Mouse (Mus musculus): ENCODE measurements around the gene Mbd4. TPM values are rescaled to one million over a fixed set of nuclear protein-coding genes. Genes with fewer than 3 reads are reported as not detected.

Gene Mbd4
- 35.3 and 37.8 TPM in 2 replicates for polyA plus RNA-seq (2016; fragmentation: Nextera tagmentation; extraction: Ambion mirVana)

DNA sequence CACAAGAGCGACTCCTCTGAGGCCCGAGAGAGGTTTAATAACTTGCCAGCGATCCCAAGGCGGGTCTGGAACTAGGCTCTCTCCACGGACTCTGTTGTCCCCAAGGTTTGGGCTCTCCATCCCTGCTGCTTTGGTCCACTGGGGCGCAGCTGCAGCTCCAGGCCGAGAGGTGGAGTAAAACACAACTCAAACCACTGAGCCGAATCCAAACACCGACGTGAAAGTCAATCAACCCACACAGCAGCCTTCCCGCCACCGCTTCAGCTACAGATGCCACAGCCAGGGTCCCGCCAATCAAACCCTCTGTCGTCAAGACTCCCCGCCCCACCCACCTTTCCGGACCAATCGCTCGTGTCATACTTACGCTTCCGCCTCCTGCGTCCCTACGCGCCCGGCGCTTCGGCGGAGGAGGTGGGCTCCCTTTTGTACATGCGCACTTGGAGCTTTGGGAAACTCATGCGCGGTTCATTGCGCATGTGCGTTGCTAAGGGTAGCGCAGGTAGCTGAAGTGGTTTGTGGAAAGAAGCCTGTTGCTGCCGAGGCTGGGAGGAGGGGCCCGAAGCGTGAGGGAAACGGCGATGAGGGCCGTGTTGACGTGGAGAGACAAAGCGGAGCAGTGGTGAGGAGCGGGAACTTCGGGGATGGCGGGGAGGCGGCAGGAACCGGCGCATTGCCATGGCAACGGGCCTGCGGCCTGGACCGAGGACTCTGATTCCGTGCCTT, at the start of gene Mbd4, which contains the start of gene Ift122:
Gene Mbd4 (minus strand): TSS at position 281 of the 723 bp plus-strand sequence.
Gene Ift122 (plus strand): TSS at position 380 of the 723 bp plus-strand sequence.
- Histone ChIP-seq H3K27me3 (ENCODE audit: low read depth, poor library complexity, severe bottlenecking) (no peaks in the 10 kb centered on the region), H3K36me3 (peaks cover 25% of the 10 kb centered on the region), H3K4me3 (peak within 1 kb of the TSS; percentile 77), H3K9me3 (replicated peaks) (no peaks in the 10 kb centered on the region), H3K4me1 (peaks cover 25% of the 10 kb centered on the region), H3K27ac (peak within 1 kb of the TSS; percentile 90)
- under 1% methylated on average over 51 of the region's 51 CpGs for WGBS
- peak; percentile 95 for DNase-seq (ENCODE audit: low spot score)

- Histone ChIP-seq H3K9me3 (replicated peaks) (no peaks in the 10 kb centered on the region), H3K4me3 (no peak overlapping the region), H3K27me3 (ENCODE audit: low read depth, poor library complexity, severe bottlenecking) (no peaks in the 10 kb centered on the region), H3K4me1 (peaks cover 22% of the 10 kb centered on the region), H3K36me3 (peaks cover 70% of the 10 kb centered on the region), H3K27ac (no peak overlapping the region)
- DNase-seq (ENCODE audit: low spot score): no peak
- WGBS: 92% methylated on average over 3 of the region's 3 CpGs
These were observed 49.4 kb upstream of the Mbd4 start for GRCm38 (mm10) chr6:115902545-115902944.

DNA sequence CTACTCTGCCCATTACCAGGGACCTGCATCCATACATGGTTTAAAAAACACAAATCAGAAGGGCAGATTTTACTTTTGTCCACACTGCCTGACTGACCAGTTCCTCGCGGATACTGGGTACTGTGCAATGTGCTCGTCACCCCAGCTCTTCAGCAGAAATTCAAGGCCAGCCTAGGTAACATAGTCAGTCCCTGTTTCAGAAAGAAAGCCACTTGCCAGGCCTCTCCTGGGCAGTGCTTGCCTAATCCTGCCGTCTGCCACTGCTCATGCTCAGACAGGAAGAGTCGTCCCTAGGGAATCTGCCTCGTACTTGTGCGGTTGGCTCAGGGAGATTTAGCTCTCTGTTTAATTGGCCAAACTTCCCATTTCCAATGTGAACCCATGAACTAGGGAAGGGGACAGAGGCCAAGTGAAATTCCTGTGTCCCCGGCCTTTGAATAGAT, 48.3 kb upstream of the Mbd4 start:
- 84% methylated on average over 8 of the region's 8 CpGs for WGBS
- Histone ChIP-seq H3K27me3 (ENCODE audit: low read depth, poor library complexity, severe bottlenecking) (no peaks in the 10 kb centered on the region), H3K4me3 (no peak overlapping the region), H3K27ac (no peak overlapping the region), H3K9me3 (replicated peaks) (no peaks in the 10 kb centered on the region), H3K4me1 (peaks cover 28% of the 10 kb centered on the region), H3K36me3 (peaks cover 60% of the 10 kb centered on the region)
- no peak for DNase-seq (ENCODE audit: low spot score)

DNA sequence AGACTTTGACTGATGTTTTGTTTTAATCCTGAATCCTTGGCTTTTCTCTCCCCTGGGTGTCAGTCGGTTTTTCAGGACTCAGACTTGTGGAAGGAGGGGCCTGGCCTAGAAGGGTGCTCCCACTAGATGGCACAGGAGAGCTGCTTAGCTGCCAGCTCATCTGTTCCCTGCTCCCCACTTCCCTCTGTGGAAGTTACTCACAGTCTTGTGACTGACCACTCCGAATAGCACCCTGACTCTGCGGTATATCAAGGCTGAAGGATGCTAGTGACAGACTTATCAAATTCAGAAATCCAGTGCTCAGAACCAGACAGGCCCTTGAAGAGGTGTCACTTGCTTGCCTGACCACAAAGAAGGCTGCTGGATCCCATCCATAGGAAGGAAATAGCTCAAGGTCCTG, 47.9 kb upstream of the Mbd4 start:
- Histone ChIP-seq H3K27me3 (ENCODE audit: low read depth, poor library complexity, severe bottlenecking) (no peaks in the 10 kb centered on the region), H3K4me3 (no peak overlapping the region), H3K36me3 (peaks cover 56% of the 10 kb centered on the region), H3K27ac (no peak overlapping the region), H3K9me3 (replicated peaks) (no peaks in the 10 kb centered on the region), H3K4me1 (peaks cover 28% of the 10 kb centered on the region)
- 25% methylated on average over 3 of the region's 3 CpGs for WGBS
- DNase-seq (ENCODE audit: low spot score): peak; percentile 54

DNA sequence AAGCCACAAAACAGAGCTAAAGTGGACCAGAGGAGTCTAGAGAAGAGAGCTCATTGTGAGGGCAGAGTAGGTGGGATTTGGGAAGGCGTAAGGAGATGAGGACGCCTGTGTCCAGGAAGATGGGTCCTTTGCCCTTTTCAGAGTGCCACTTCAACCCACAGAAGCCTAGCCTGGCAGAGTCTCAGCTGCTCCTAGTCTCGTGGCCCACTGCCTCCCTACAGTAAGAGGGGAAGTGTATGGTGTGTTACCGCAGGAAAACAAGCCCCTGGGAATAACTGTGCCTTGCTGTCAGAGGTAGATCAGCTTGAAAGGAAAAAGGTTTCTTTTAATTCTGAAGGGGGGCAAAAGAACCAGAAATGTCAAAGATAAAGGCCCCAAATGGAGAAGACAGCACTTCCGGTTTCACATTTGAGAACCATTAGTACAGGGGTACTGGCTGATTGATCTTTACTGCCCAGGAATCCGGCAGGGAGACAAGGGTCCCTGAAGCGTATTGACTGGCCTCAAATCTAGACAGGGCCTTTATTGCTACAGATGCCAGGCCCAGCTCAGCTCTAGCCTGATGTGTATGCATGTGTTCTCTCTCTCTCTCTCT, 44.9 kb upstream of the Mbd4 start:
- H3K36me3 ChIP-seq: peaks cover 44% of the 10 kb centered on the region
- H3K4me3 ChIP-seq: no peak overlapping the region
- no peaks in the 10 kb centered on the region for H3K9me3 ChIP-seq (replicated peaks)
- peaks cover 28% of the 10 kb centered on the region for H3K4me1 ChIP-seq
- H3K27ac ChIP-seq: peak overlapping the region; percentile 46
- WGBS: 63% methylated on average over 7 of the region's 7 CpGs
- no peaks in the 10 kb centered on the region for H3K27me3 ChIP-seq (ENCODE audit: low read depth, poor library complexity, severe bottlenecking)
- DNase-seq (ENCODE audit: low spot score): no peak

- Histone ChIP-seq H3K9me3 (replicated peaks) (no peaks in the 10 kb centered on the region), H3K36me3 (peaks cover 44% of the 10 kb centered on the region), H3K27ac (no peak overlapping the region), H3K27me3 (ENCODE audit: low read depth, poor library complexity, severe bottlenecking) (no peaks in the 10 kb centered on the region), H3K4me1 (peaks cover 28% of the 10 kb centered on the region), H3K4me3 (no peak overlapping the region)
- no peak for DNase-seq (ENCODE audit: low spot score)
- WGBS: 80% methylated on average over 4 of the region's 4 CpGs
These were observed 43.9 kb upstream of the Mbd4 start for GRCm38 (mm10) chr6:115897117-115897516.

GRCm38 (mm10) chr6:115896346-115896745, 43.2 kb upstream of the Mbd4 start:
- 90% methylated on average over 1 of the region's 1 CpGs for WGBS
- H3K27me3 ChIP-seq (ENCODE audit: low read depth, poor library complexity, severe bottlenecking): no peaks in the 10 kb centered on the region
- H3K9me3 ChIP-seq (replicated peaks): no peaks in the 10 kb centered on the region
- H3K4me3 ChIP-seq: no peak overlapping the region
- H3K4me1 ChIP-seq: peaks cover 23% of the 10 kb centered on the region
- H3K36me3 ChIP-seq: peaks cover 42% of the 10 kb centered on the region
- no peak for DNase-seq (ENCODE audit: low spot score)
- H3K27ac ChIP-seq: no peak overlapping the region

DNA sequence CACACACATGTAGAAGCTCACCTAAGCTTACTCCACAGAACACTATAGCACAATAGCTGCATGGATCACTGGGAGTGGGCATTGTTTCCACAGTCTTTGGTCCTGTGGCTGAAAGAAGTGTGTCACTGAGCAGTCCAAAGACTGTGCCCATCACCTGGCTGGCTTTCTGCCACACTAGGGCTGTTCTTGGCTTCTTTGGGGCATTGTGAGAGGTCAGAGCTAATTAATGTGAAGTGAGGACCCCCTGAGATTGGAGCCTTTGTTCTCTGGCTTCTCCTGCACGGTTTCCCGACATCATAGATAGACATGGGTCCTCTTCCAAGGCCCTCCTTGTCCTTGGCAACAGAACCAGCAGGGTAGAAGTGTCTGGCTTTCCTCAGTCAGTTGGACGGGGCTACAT, 39.2 kb upstream of the Mbd4 start:
- Histone ChIP-seq H3K4me1 (peaks cover 4% of the 10 kb centered on the region), H3K27me3 (ENCODE audit: low read depth, poor library complexity, severe bottlenecking) (no peaks in the 10 kb centered on the region), H3K4me3 (no peak overlapping the region), H3K27ac (no peak overlapping the region), H3K36me3 (peaks cover 57% of the 10 kb centered on the region), H3K9me3 (replicated peaks) (no peaks in the 10 kb centered on the region)
- no peak for DNase-seq (ENCODE audit: low spot score)
- 75% methylated on average over 3 of the region's 3 CpGs for WGBS

DNA sequence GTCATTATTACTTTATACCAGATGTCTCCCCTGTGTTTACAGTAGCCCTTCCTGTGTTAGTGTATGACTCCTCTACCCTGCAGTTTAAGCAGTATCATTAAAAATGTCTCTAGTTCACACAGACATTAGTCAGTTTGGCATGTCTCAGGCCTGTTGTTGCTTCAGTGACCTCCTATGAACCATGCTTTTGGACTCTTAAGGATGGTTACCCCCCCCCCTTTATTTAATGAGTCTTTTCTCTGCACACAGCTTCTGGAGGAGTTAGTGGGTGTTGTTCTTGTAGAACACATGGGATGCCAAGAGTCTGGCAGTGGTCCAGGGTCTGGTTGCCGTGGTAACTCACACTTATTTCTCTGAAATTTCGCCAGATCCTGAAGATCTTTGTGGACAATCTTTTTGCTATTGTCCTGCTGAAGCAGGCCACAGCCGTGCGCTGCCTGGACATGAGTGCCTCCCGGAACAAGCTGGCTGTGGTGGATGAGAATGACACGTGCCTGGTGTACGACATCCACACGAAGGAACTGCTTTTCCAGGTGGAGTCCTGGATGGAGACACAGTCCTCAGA, 38.4 kb upstream of the Mbd4 start:
- H3K4me3 ChIP-seq: no peak overlapping the region
- no peak for DNase-seq (ENCODE audit: low spot score)
- no peaks in the 10 kb centered on the region for H3K9me3 ChIP-seq (replicated peaks)
- peaks cover 65% of the 10 kb centered on the region for H3K36me3 ChIP-seq
- 93% methylated on average over 8 of the region's 8 CpGs for WGBS
- H3K27ac ChIP-seq: no peak overlapping the region
- peaks cover 7% of the 10 kb centered on the region for H3K4me1 ChIP-seq
- H3K27me3 ChIP-seq (ENCODE audit: low read depth, poor library complexity, severe bottlenecking): no peaks in the 10 kb centered on the region

DNA sequence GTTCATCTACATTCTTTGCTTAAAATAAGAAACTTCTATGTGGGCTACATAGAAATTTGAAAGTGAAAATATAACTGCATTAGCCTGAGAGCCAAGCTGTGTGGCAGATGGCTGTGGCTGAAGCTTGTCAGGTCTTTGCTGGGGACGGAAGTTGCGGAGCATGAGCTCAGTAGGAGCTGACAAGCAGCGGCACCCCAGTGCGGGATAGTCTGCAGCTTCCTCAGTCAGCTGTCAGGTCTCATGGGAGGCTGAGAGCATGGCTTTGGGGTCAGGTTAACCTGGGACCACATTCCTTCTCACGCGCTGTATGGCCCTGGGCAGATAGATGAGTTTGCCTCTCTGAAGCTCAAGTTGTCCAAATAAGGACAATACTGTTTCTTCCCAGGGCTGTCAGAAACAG, 37.9 kb upstream of the Mbd4 start:
- no peak overlapping the region for H3K4me3 ChIP-seq
- no peaks in the 10 kb centered on the region for H3K9me3 ChIP-seq (replicated peaks)
- H3K27me3 ChIP-seq (ENCODE audit: low read depth, poor library complexity, severe bottlenecking): no peaks in the 10 kb centered on the region
- WGBS: 86% methylated on average over 6 of the region's 6 CpGs
- no peak for DNase-seq (ENCODE audit: low spot score)
- H3K4me1 ChIP-seq: peaks cover 8% of the 10 kb centered on the region
- no peak overlapping the region for H3K27ac ChIP-seq
- peaks cover 67% of the 10 kb centered on the region for H3K36me3 ChIP-seq

- 89% methylated on average over 8 of the region's 8 CpGs for WGBS
- H3K4me1 ChIP-seq: peaks cover 8% of the 10 kb centered on the region
- H3K36me3 ChIP-seq: peaks cover 71% of the 10 kb centered on the region
- H3K9me3 ChIP-seq (replicated peaks): no peaks in the 10 kb centered on the region
- no peak overlapping the region for H3K4me3 ChIP-seq
- DNase-seq (ENCODE audit: low spot score): no peak
- no peak overlapping the region for H3K27ac ChIP-seq
- H3K27me3 ChIP-seq (ENCODE audit: low read depth, poor library complexity, severe bottlenecking): no peaks in the 10 kb centered on the region
These were observed 37.4 kb upstream of the Mbd4 start for GRCm38 (mm10) chr6:115890601-115891000.

- H3K27ac ChIP-seq: no peak overlapping the region
- no peak overlapping the region for H3K4me3 ChIP-seq
- WGBS: 95% methylated on average over 3 of the region's 3 CpGs
- no peaks in the 10 kb centered on the region for H3K9me3 ChIP-seq (replicated peaks)
- H3K27me3 ChIP-seq (ENCODE audit: low read depth, poor library complexity, severe bottlenecking): no peaks in the 10 kb centered on the region
- H3K36me3 ChIP-seq: peaks cover 70% of the 10 kb centered on the region
- DNase-seq (ENCODE audit: low spot score): peak; percentile 41
- H3K4me1 ChIP-seq: peaks cover 8% of the 10 kb centered on the region
These were observed 35.1 kb upstream of the Mbd4 start for GRCm38 (mm10) chr6:115888296-115888695.

- H3K4me1 ChIP-seq: peaks cover 8% of the 10 kb centered on the region
- H3K9me3 ChIP-seq (replicated peaks): no peaks in the 10 kb centered on the region
- no peak for DNase-seq (ENCODE audit: low spot score)
- no peak overlapping the region for H3K4me3 ChIP-seq
- H3K36me3 ChIP-seq: peaks cover 62% of the 10 kb centered on the region
- H3K27me3 ChIP-seq (ENCODE audit: low read depth, poor library complexity, severe bottlenecking): no peaks in the 10 kb centered on the region
- peak overlapping the region; percentile 30; the same call in 1 of the 2 replicates for H3K27ac ChIP-seq
- 60% methylated on average over 4 of the region's 4 CpGs for WGBS
These were observed 33.7 kb upstream of the Mbd4 start for GRCm38 (mm10) chr6:115886894-115887293.
